Mouse (Mus musculus): Measurements from ENCODE around the gene Nipbl.

GRCm38 (mm10) chr15:8462780-8463179 is 18.5 kb upstream of the Nipbl start:
- TF ChIP-seq POLR2A (IDR thresholded peaks at IDR 0.05; ENCODE audit: borderline replicate concordance, extremely low read depth, low read depth, low read length) (no peak), CTCF (IDR thresholded peaks at IDR 0.05; ENCODE audit: insufficient read depth, low read length) (no peak)

Measured in lung, adult 2 months (tissue).